Mouse (Mus musculus): ENCODE data around the gene Cyp3a13.
"Not testable (repeated sequence)": the region's sequence is repeated elsewhere in the genome, so short reads cannot be mapped to it uniquely, and the experiment has no call there.

Gene Cyp3a13

GRCm38 (mm10) chr5:137936486-137936885 is 15.1 kb upstream of the Cyp3a13 start:
- Histone ChIP-seq H3K4me1 (replicated peaks; ENCODE audit: low read depth, low read length) (peaks cover 47% of the 10 kb centered on the region), H3K36me3 (ENCODE audit: insufficient read depth, low read length) (no peaks in the 10 kb centered on the region), H3K27me3 (ENCODE audit: insufficient read depth, low read length) (no peaks in the 10 kb centered on the region), H3K9me3 (ENCODE audit: low read length) (peaks cover 10% of the 10 kb centered on the region; the same call in 1 of the 2 replicates), H3K4me3 (replicated peaks; ENCODE audit: low read length) (no peak overlapping the region)
- TF ChIP-seq POU5F1 (IDR thresholded peaks at IDR 0.05; ENCODE audit: borderline replicate concordance, low read length) (no peak), CTCF (conservative IDR thresholded peaks at IDR 0.05; ENCODE audit: low read length) (no peak), NANOG (IDR thresholded peaks at IDR 0.05; ENCODE audit: borderline replicate concordance, low read length) (no peak)

DNA sequence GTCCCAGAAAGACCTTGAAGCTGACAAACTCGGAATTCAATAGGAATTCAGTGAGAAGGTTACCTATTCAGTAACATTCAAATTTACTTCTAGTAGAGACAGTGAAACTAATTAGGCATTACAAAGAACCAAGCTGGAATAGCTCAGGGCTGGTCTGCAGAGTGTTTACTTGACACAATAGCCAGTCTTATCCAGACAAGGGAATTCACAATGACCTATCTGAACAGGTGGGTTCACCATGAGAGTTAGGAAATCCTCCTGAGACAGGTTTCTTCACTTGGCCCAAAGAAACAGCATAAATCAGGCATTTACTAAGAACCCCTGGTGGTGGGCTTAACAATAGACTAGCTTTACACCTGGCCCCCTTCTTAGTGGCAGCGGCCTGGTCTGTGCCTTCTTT is 12.5 kb upstream of the Cyp3a13 start:
- H3K27me3 ChIP-seq (ENCODE audit: insufficient read depth, low read length); H3K4me3 ChIP-seq (replicated peaks; ENCODE audit: low read length); H3K36me3 ChIP-seq (ENCODE audit: insufficient read depth, low read length): not testable (repeated sequence)
- peaks cover 10% of the 10 kb centered on the region; the same call in 1 of the 2 replicates for H3K9me3 ChIP-seq (ENCODE audit: low read length)
- peak; percentile 89; the same call in 1 of the 2 replicates for TF ChIP-seq NANOG (IDR thresholded peaks at IDR 0.05; ENCODE audit: borderline replicate concordance, low read length)
- peaks cover 63% of the 10 kb centered on the region for H3K4me1 ChIP-seq (replicated peaks; ENCODE audit: low read depth, low read length)

GRCm38 (mm10) chr5:137928439-137928838 is 7.0 kb upstream of the Cyp3a13 start:
- Histone ChIP-seq H3K4me1 (replicated peaks; ENCODE audit: low read depth, low read length) (peaks cover 44% of the 10 kb centered on the region), H3K27me3 (ENCODE audit: insufficient read depth, low read length) (no peaks in the 10 kb centered on the region), H3K9me3 (ENCODE audit: low read length) (no peaks in the 10 kb centered on the region), H3K4me3 (replicated peaks; ENCODE audit: low read length) (peak overlapping the region; percentile 26; the same call in 1 of the 2 replicates), H3K36me3 (ENCODE audit: insufficient read depth, low read length) (no peaks in the 10 kb centered on the region)
- TF ChIP-seq POU5F1 (IDR thresholded peaks at IDR 0.05; ENCODE audit: borderline replicate concordance, low read length) (no peak), CTCF (conservative IDR thresholded peaks at IDR 0.05; ENCODE audit: low read length) (no peak)

DNA sequence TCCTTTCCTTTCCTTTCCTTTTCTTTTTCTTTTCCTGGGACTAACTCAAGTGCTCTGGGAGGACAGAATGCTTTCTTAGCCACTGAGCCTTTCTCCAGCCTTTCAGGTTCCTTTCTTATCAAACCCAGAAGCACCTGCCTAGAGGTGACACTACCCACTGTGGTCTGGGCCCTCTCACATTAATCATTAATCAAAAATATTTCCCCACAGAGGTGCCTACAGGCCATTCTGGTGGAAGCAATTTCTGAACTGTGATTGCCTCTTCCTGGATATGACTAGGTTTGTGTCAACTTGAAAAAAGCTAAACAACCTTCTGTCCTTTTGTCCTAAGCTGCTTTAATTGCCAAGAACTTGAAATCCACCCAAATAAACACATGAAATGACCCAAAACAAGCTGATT is 752 bp upstream of the Cyp3a13 start:
- Histone ChIP-seq H3K27me3 (ENCODE audit: insufficient read depth, low read length) (no peaks in the 10 kb centered on the region), H3K4me3 (replicated peaks; ENCODE audit: low read length) (no peak overlapping the region)
- TF ChIP-seq NANOG (IDR thresholded peaks at IDR 0.05; ENCODE audit: borderline replicate concordance, low read length) (no peak), POU5F1 (IDR thresholded peaks at IDR 0.05; ENCODE audit: borderline replicate concordance, low read length) (no peak), CTCF (conservative IDR thresholded peaks at IDR 0.05; ENCODE audit: low read length) (no peak)

DNA sequence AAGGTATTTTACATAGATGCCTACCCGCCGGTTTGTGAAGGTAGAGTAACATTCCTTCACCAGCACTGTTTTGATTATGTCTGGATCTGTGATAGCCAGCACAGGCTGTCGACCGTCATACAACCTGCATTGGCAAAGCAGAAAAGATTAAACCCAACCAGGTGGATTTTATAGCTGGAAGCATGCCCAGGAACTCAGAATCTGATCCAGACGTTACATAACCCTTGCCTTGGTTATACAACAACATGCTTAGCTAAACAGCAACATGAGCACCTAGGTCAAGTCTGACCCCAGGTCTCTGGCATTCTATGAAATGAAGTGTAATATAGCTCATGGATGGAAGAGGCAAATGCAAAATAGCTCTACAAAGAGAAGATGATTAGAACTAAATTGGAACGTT is 5.9 kb downstream of the Cyp3a13 start:
- Histone ChIP-seq H3K36me3 (ENCODE audit: insufficient read depth, low read length) (no peaks in the 10 kb centered on the region), H3K4me1 (replicated peaks; ENCODE audit: low read depth, low read length) (no peaks in the 10 kb centered on the region), H3K9me3 (ENCODE audit: low read length) (no peaks in the 10 kb centered on the region), H3K4me3 (replicated peaks; ENCODE audit: low read length) (no peak overlapping the region), H3K27me3 (ENCODE audit: insufficient read depth, low read length) (no peaks in the 10 kb centered on the region)
- TF ChIP-seq CTCF (conservative IDR thresholded peaks at IDR 0.05; ENCODE audit: low read length) (no peak), NANOG (IDR thresholded peaks at IDR 0.05; ENCODE audit: borderline replicate concordance, low read length) (no peak), POU5F1 (IDR thresholded peaks at IDR 0.05; ENCODE audit: borderline replicate concordance, low read length) (no peak)

More for the DNA sequence above, 752 bp upstream of the Cyp3a13 start:
- Histone ChIP-seq H3K4me1 (replicated peaks; ENCODE audit: low read depth, low read length) (no peaks in the 10 kb centered on the region; the same call in 1 of the 2 replicates), H3K9me3 (ENCODE audit: low read length) (no peaks in the 10 kb centered on the region), H3K36me3 (ENCODE audit: insufficient read depth, low read length) (no peaks in the 10 kb centered on the region)

DNA sequence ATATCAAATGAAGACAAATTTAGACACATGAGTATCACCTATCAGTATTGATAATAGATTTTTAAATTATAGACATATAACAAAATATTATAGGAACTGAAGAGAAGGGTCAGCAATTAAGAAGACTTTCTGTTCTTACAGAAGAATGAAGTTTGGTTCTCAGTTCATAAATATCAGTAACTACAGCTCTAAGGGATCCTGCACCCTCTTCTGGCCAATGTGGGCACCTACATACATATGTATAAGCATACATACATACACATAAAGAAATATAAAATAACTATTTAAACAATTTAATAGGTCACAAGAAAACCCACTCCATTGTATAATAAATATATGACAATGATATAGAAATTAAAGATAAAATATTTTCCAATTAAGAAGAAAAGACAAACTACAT is 6.9 kb downstream of the Cyp3a13 start:
- TF ChIP-seq POU5F1 (IDR thresholded peaks at IDR 0.05; ENCODE audit: borderline replicate concordance, low read length) (no peak), NANOG (IDR thresholded peaks at IDR 0.05; ENCODE audit: borderline replicate concordance, low read length) (no peak), CTCF (conservative IDR thresholded peaks at IDR 0.05; ENCODE audit: low read length) (no peak)
- Histone ChIP-seq H3K4me3 (replicated peaks; ENCODE audit: low read length) (no peak overlapping the region), H3K27me3 (ENCODE audit: insufficient read depth, low read length) (no peaks in the 10 kb centered on the region), H3K9me3 (ENCODE audit: low read length) (no peaks in the 10 kb centered on the region), H3K4me1 (replicated peaks; ENCODE audit: low read depth, low read length) (no peaks in the 10 kb centered on the region), H3K36me3 (ENCODE audit: insufficient read depth, low read length) (no peaks in the 10 kb centered on the region)

DNA sequence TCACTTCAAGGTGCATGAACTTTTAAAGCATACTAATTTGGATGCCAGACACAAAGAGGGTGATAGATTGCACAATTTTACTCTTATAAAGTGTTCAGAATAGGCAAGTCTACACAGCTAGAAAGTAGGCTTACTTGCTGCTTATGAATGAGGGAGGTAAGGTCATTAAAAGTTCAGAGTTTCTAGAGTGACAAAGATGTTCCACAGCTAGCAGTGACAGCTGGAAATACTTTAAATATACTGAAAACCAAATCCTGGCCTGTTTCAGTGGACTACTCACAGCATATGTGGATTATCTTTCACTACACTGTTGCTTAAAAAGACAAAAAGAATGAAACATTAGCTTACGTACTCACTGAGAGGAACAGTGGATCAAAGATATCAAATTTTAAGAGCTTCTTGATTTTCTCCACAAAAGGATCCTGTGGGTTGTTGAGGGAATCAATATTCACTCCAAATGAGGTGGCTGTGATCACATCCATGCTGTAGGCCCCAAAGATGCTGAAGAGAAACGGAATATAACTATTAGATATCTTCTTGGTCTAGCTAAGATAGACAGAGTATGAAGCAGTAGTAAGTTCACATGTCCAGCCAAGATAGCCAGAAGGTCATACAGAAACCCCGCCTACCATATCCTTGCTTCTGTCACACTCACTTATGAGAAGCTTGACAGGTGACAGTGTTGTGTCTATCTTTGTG is 11.7 kb downstream of the Cyp3a13 start:
- TF ChIP-seq POU5F1 (IDR thresholded peaks at IDR 0.05; ENCODE audit: borderline replicate concordance, low read length): no peak
- TF ChIP-seq NANOG (IDR thresholded peaks at IDR 0.05; ENCODE audit: borderline replicate concordance, low read length): no peak
- TF ChIP-seq CTCF (conservative IDR thresholded peaks at IDR 0.05; ENCODE audit: low read length): no peak
- Histone ChIP-seq H3K4me1 (replicated peaks; ENCODE audit: low read depth, low read length) (no peaks in the 10 kb centered on the region), H3K9me3 (ENCODE audit: low read length) (no peaks in the 10 kb centered on the region), H3K36me3 (ENCODE audit: insufficient read depth, low read length) (no peaks in the 10 kb centered on the region), H3K27me3 (ENCODE audit: insufficient read depth, low read length) (no peaks in the 10 kb centered on the region), H3K4me3 (replicated peaks; ENCODE audit: low read length) (no peak overlapping the region)

- Histone ChIP-seq H3K4me1 (replicated peaks; ENCODE audit: low read depth, low read length) (0 out of 2 replicates have a peak, but pooled peaks cover 2% of the 10 kb centered on the region), H3K4me3 (replicated peaks; ENCODE audit: low read length) (no peak overlapping the region), H3K36me3 (ENCODE audit: insufficient read depth, low read length) (no peaks in the 10 kb centered on the region), H3K9me3 (ENCODE audit: low read length) (no peaks in the 10 kb centered on the region), H3K27me3 (ENCODE audit: insufficient read depth, low read length) (no peaks in the 10 kb centered on the region)
- no peak for TF ChIP-seq NANOG (IDR thresholded peaks at IDR 0.05; ENCODE audit: borderline replicate concordance, low read length)
- TF ChIP-seq POU5F1 (IDR thresholded peaks at IDR 0.05; ENCODE audit: borderline replicate concordance, low read length): no peak
- no peak for TF ChIP-seq CTCF (conservative IDR thresholded peaks at IDR 0.05; ENCODE audit: low read length)
Observed at GRCm38 (mm10) chr5:137897812-137898211, 23.6 kb downstream of the Cyp3a13 start.

DNA sequence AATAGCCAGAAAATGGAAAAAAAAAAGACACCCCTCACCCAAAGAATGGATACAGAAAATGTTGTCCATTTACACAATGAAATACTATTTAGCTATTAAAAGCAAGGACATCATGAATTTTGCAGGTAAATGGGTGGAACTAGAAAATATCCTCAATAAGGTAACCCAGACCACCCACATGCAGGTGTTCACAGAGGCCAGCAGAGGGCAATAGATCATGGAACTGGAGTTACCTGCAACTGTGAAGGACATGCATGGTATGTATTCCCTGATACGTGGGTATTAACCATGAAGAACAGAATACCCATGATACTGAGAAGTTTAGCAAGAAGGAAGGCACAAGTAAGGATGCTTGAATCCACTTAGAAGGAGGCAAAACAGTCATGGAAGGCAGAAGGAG is 28.5 kb downstream of the Cyp3a13 start:
- Histone ChIP-seq H3K36me3 (ENCODE audit: insufficient read depth, low read length) (no peaks in the 10 kb centered on the region), H3K4me1 (replicated peaks; ENCODE audit: low read depth, low read length) (0 out of 2 replicates have a peak, but pooled peaks cover 2% of the 10 kb centered on the region), H3K4me3 (replicated peaks; ENCODE audit: low read length) (no peak overlapping the region), H3K27me3 (ENCODE audit: insufficient read depth, low read length) (no peaks in the 10 kb centered on the region), H3K9me3 (ENCODE audit: low read length) (no peaks in the 10 kb centered on the region)
- TF ChIP-seq POU5F1 (IDR thresholded peaks at IDR 0.05; ENCODE audit: borderline replicate concordance, low read length): no peak
- TF ChIP-seq NANOG (IDR thresholded peaks at IDR 0.05; ENCODE audit: borderline replicate concordance, low read length): no peak
- TF ChIP-seq CTCF (conservative IDR thresholded peaks at IDR 0.05; ENCODE audit: low read length): peak; percentile 65
